Mouse (Mus musculus): ENCODE data around the gene Gan.

DNA sequence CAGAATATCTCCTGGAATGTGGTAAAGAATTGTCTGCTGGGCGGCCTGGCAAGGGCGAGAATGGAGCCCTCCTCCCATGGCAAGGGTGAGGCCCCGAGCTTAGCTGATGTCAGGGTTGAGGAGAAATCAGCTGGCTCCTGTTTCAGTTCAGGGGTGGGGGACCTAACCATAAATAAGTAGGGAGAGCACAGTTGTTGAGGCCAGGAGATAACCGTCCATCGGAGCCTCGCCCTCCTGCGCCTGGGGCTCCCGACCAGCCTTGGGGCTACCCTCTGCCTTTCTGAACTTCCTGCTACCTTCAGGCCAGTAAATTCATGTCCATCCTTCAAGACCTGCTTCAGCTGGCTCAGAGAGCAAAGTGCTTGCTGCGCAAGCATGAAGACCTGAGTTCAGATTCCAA lies 10.4 kb downstream of the Gan start:
- TF ChIP-seq CTCF (IDR thresholded peaks at IDR 0.05; ENCODE audit: insufficient read depth, low read depth, low read length) (no peak), POLR2A (IDR thresholded peaks at IDR 0.05; ENCODE audit: insufficient read depth, low read depth, low read length) (no peak)

All from olfactory bulb, adult 2 months (tissue).